In the genomic region with DNA sequence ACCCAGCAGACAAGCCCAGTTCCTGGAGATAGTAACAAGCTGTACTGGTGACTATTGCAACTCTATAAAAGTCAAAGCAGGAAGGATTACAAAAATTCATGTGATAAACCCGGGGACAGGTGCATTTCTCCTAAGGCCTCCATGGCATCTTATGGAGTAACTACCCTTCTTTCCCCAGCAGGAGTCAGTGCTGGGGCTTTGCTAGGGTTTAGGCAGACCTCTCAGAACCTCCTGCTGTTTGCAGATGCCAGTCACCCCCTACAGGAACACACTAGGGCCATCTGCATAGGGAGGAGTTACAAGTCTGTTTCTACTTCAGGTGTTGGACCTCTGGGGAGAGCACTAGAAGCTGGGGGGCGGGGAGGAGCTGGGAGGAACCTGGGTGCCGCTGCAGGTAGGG, we compare ENCODE assay signal across 15 mouse cellular contexts.
A peak's percentile ranks its signal among the peaks of the same experiment; 100 is the strongest.
DNase-seq lines count a peak whose midpoint lies in the region; ATAC-seq and TF ChIP-seq lines count a peak whose summit lies in the region.
"Had no signal": no experiment of that assay in that cellular context is flagged by ENCODE, and none has a peak within 500 bp of the region (broad histone marks: within the 10 kb centered on the region; RNA-seq: fewer than 3 reads in every experiment).

No protein-coding gene starts in this region.

- H3K27ac ChIP-seq in hindbrain, postnatal 0 days, result no peak overlapping the region
- no peak overlapping the region for H3K27ac ChIP-seq in hindbrain, embryonic 11.5 days (ENCODE audit: low read depth, low read length)
- H3K27ac ChIP-seq: heart, embryonic 13.5 days; hindbrain, embryonic 14.5 days; limb, embryonic 13.5 days had no signal

- H3K4me1 ChIP-seq in hindbrain, postnatal 0 days (ENCODE audit: insufficient read depth, low read length), result no peaks in the 10 kb centered on the region
- H3K4me1 ChIP-seq in hindbrain, embryonic 11.5 days (replicated peaks; ENCODE audit: control insufficient read depth, insufficient read depth, low read length), result 0 out of 2 replicates have a peak, but pooled peaks cover 2% of the 10 kb centered on the region

- peak; percentile 57 for DNase-seq in hindbrain, postnatal 0 days (ENCODE audit: low spot score)
- no peak for DNase-seq in hindbrain, embryonic 11.5 days (ENCODE audit: low spot score)
- DNase-seq in testis, postnatal 10 days (ENCODE audit: low spot score), result peak; percentile 44
- DNase-seq in testis, postnatal 14 days (ENCODE audit: low spot score), result no peak
- peak; percentile 34 for DNase-seq in WW6 (ENCODE audit: low read depth, low spot score)
- DNase-seq in splenic B cell, adult 2 months (ENCODE audit: low read depth, low spot score), result peak; percentile 35
- DNase-seq in layer of hippocampus, adult 9-11 months, result no peak
- DNase-seq in neural tube, embryonic 10.5 days (ENCODE audit: extremely low spot score, low spot score), result no peak
- DNase-seq: kidney, adult 9 months; lung, postnatal 10 days; right cerebral cortex, postnatal 4 days had no signal

- no peak overlapping the region for H3K4me3 ChIP-seq in hindbrain, postnatal 0 days (ENCODE audit: low read length)
- H3K4me3 ChIP-seq in hindbrain, embryonic 11.5 days (ENCODE audit: low read depth, low read length), result no peak overlapping the region
- H3K4me3 ChIP-seq: heart, embryonic 13.5 days; limb, embryonic 13.5 days had no signal

- no peak overlapping the region for H3K9ac ChIP-seq in hindbrain, postnatal 0 days (replicated peaks; ENCODE audit: low read length)
- H3K9ac ChIP-seq in hindbrain, embryonic 11.5 days (ENCODE audit: low read depth, low read length), result no peak overlapping the region
- H3K9ac ChIP-seq: heart, embryonic 13.5 days; hindbrain, embryonic 14.5 days; limb, embryonic 13.5 days had no signal

- H3K36me3 ChIP-seq in hindbrain, postnatal 0 days (ENCODE audit: insufficient read depth, low read length), result no peaks in the 10 kb centered on the region
- no peaks in the 10 kb centered on the region for H3K36me3 ChIP-seq in hindbrain, embryonic 11.5 days (ENCODE audit: control insufficient read depth, insufficient read depth, low read length)
- no peaks in the 10 kb centered on the region for H3K36me3 ChIP-seq in splenic B cell, adult 2 months (ENCODE audit: control insufficient read depth, insufficient read depth, low read length, poor library complexity, severe bottlenecking)
- H3K36me3 ChIP-seq: heart, embryonic 13.5 days; limb, embryonic 13.5 days had no signal

- WGBS in hindbrain, postnatal 0 days, result 60% methylated on average over 3 of the region's 3 CpGs
- 62% methylated on average over 3 of the region's 3 CpGs for WGBS in hindbrain, embryonic 11.5 days

- peak; percentile 66 for TF ChIP-seq CTCF in hindbrain, postnatal 0 days (IDR thresholded peaks at IDR 0.05; ENCODE audit: low read depth)

- no peaks in the 10 kb centered on the region for H3K27me3 ChIP-seq in hindbrain, postnatal 0 days (ENCODE audit: insufficient read depth, low read length)
- no peaks in the 10 kb centered on the region for H3K27me3 ChIP-seq in hindbrain, embryonic 11.5 days (ENCODE audit: control insufficient read depth, insufficient read depth, low read length)
- H3K27me3 ChIP-seq in splenic B cell, adult 2 months (ENCODE audit: control insufficient read depth, insufficient read depth, low read length, poor library complexity, severe bottlenecking), result no peaks in the 10 kb centered on the region
- H3K27me3 ChIP-seq: heart, embryonic 13.5 days had no signal

- no peaks in the 10 kb centered on the region for H3K9me3 ChIP-seq in hindbrain, postnatal 0 days (ENCODE audit: low read length)
- no peaks in the 10 kb centered on the region for H3K9me3 ChIP-seq in hindbrain, embryonic 11.5 days (ENCODE audit: control insufficient read depth, low read length)
- H3K9me3 ChIP-seq: heart, embryonic 13.5 days; limb, embryonic 13.5 days had no signal

- no peak overlapping the region for H3K4me2 ChIP-seq in hindbrain, postnatal 0 days (ENCODE audit: low read depth, low read length)
- no peak overlapping the region for H3K4me2 ChIP-seq in hindbrain, embryonic 11.5 days (replicated peaks; ENCODE audit: low read depth, low read length)
- H3K4me2 ChIP-seq: heart, embryonic 13.5 days; hindbrain, embryonic 14.5 days; limb, embryonic 13.5 days had no signal

- no peak for ATAC-seq in hindbrain, postnatal 0 days
- ATAC-seq in hindbrain, embryonic 11.5 days (ENCODE audit: low FRiP score), result no peak
- ATAC-seq: CD4-positive, CD25-positive, alpha-beta regulatory T cell, adult 4 months had no signal

Comparison
In these comparisons a context has a peak if more than half of its experiments do, and no peak if none do; other contexts are left out.
1. DNase-seq: peak in hindbrain, postnatal 0 days (single experiment), testis, postnatal 10 days (single experiment), WW6 (single experiment) and splenic B cell, adult 2 months (single experiment); none in hindbrain, embryonic 11.5 days (single experiment), testis, postnatal 14 days (single experiment), layer of hippocampus, adult 9-11 months (single experiment) and neural tube, embryonic 10.5 days (single experiment).